Mouse (Mus musculus) Patski (cell line): ENCODE results near the gene 1700109H08Rik. TPM values are rescaled to one million over a fixed set of nuclear protein-coding genes. Genes with fewer than 3 reads are reported as not detected.
A peak's percentile ranks its signal among the peaks of the same experiment; 100 is the strongest.

Source experiments
- ATAC-seq: fragments of 100-300 bp; one replicate; pipeline ENCODE4 v1.8.0; 2021
- CTCF ChIA-PET: fragments of 350-600 bp; sonication (Branson Sonifier 250); formaldehyde crosslinking; loops from one replicate; lab custom pipeline; 2022; ENCODE audit warnings: inconsistent platforms; lab: Charles Lee
- POLR2A ChIA-PET: fragments of 350-600 bp; sonication (Branson Sonifier 250); formaldehyde crosslinking; loops from one replicate; lab custom pipeline; 2022; ENCODE audit warnings: antibody characterized with exemption, inconsistent platforms; lab: Charles Lee
- DNase-seq: peaks from one replicate; pipeline ENCODE4 v3.0.0-alpha.2; 2011; ENCODE audit warnings: low read depth, low spot score
- H3K27me3 ChIP-seq: fragments of 371-371 bp; one replicate; pipeline ENCODE4 v1.5.1; 2021
- CTCF ChIP-seq: fragments of 100-300 bp; IDR thresholded peaks from one replicate; pipeline ENCODE4 v1.5.1; 2021
- in situ Hi-C: fragments of 300-500 bp; cut with MboI; formaldehyde crosslinking; loops from 3 replicates; pipeline ENCODE4 v1.11.1; 2018; ENCODE audit warnings: low pct_unique_long_range_greater_than_20kb, mixed read lengths
- polyA plus RNA-seq: library from polyadenylated mRNA; unstranded; gene quantifications from one replicate; pipeline ENCODE4 v1.2.3, GENCODE M21; 2021

Gene 1700109H08Rik
- polyA plus RNA-seq, 1 experiment from 2014 or later, result 1.2 TPM

GRCm38 (mm10) chr5:3633315-3633714 is 61.9 kb downstream of the 1700109H08Rik start:
- ATAC-seq, result no peak
- ChIA-PET CTCF (interaction anchor here (0.7 to 2.5 kb wide), 8 partner anchors 9 to 35 kb away, joined by 3 to 7 read pairs (median 4); no protein-coding TSS in a partner anchor), POLR2A (interaction anchor here (0.5 kb wide), 1 partner anchor 52 kb away, joined by 3 read pairs; no protein-coding TSS in a partner anchor)
- DNase-seq, result no peak
- TF ChIP-seq CTCF, result no peak
- H3K27me3 ChIP-seq, result no peaks in the 10 kb centered on the region
- in situ Hi-C loops, result no loop called here

GRCm38 (mm10) chr5:3633951-3634350 is 62.6 kb downstream of the 1700109H08Rik start:
- no peak for ATAC-seq
- TF ChIP-seq CTCF, result peak; percentile 87
- H3K27me3 ChIP-seq, result no peaks in the 10 kb centered on the region
- in situ Hi-C loops, result no loop called here
- ChIA-PET POLR2A (no interaction called here), CTCF (interaction anchor here (0.7 to 1.3 kb wide), 6 partner anchors 9 to 21 kb away, joined by 3 to 7 read pairs (median 4); no protein-coding TSS in a partner anchor)
- no peak for DNase-seq

Other genes with a start within 250 kb of the 1700109H08Rik start
- 21.8 TPM for gene Cdk6, start 230.1 kb upstream of the 1700109H08Rik start, polyA plus RNA-seq
- 34.2 TPM for gene Fam133b, start 27.7 kb upstream of the 1700109H08Rik start, polyA plus RNA-seq
- 34.7 TPM for gene Pex1, start 24.5 kb downstream of the 1700109H08Rik start, polyA plus RNA-seq
- gene Rbm48, start 25.0 kb downstream of the 1700109H08Rik start, polyA plus RNA-seq, result 11.6 TPM
- not detected for gene Tmbim7, start 79.6 kb downstream of the 1700109H08Rik start, polyA plus RNA-seq
- 146 TPM for gene Gatad1, start 85.6 kb downstream of the 1700109H08Rik start, polyA plus RNA-seq
- gene Ankib1, start 231.4 kb downstream of the 1700109H08Rik start, polyA plus RNA-seq, result 35.3 TPM
- gene Krit1, start 231.6 kb downstream of the 1700109H08Rik start, polyA plus RNA-seq, result 46.1 TPM